Mouse (Mus musculus): ENCODE measurements at regions not wholly inside any gene's neighbourhood (a gene's known extent, or its start where the extent isn't known, plus 50 kb on each side); places are given as distances from the start of the nearest gene placed in this dataset.
"Not testable (repeated sequence)": the region's sequence is repeated elsewhere in the genome, so short reads cannot be mapped to it uniquely, and the experiment has no call there.

GRCm38 (mm10) chr1:157875006-157875405, 368.5 kb downstream of the Sec16b start:
- no peak for ATAC-seq (ENCODE audit: insufficient read depth, low FRiP score)
- 74% methylated on average over 2 of the region's 2 CpGs for WGBS
- H3K27me3 ChIP-seq (ENCODE audit: control insufficient read depth, insufficient read depth, low read length): no peaks in the 10 kb centered on the region
- no peak overlapping the region for H3K4me2 ChIP-seq (ENCODE audit: low read depth, low read length)
- no peak overlapping the region for H3K4me3 ChIP-seq (replicated peaks; ENCODE audit: low read length)
- H3K9ac ChIP-seq (ENCODE audit: low read length): no peak overlapping the region
- no peak overlapping the region for H3K27ac ChIP-seq (ENCODE audit: low read length)
- no peaks in the 10 kb centered on the region for H3K36me3 ChIP-seq (ENCODE audit: control insufficient read depth, insufficient read depth, low read length)
- no peaks in the 10 kb centered on the region for H3K4me1 ChIP-seq (ENCODE audit: control insufficient read depth, insufficient read depth, low read length)
- no peaks in the 10 kb centered on the region for H3K9me3 ChIP-seq (replicated peaks; ENCODE audit: control insufficient read depth, low read length)

GRCm38 (mm10) chr1:157877117-157877516, 370.6 kb downstream of the Sec16b start:
- H3K36me3 ChIP-seq (ENCODE audit: control insufficient read depth, insufficient read depth, low read length); ATAC-seq (ENCODE audit: insufficient read depth, low FRiP score); H3K4me2 ChIP-seq (ENCODE audit: low read depth, low read length); H3K4me1 ChIP-seq (ENCODE audit: control insufficient read depth, insufficient read depth, low read length); H3K27ac ChIP-seq (ENCODE audit: low read length); H3K9me3 ChIP-seq (replicated peaks; ENCODE audit: control insufficient read depth, low read length); H3K4me3 ChIP-seq (replicated peaks; ENCODE audit: low read length); H3K9ac ChIP-seq (ENCODE audit: low read length); H3K27me3 ChIP-seq (ENCODE audit: control insufficient read depth, insufficient read depth, low read length): not testable (repeated sequence)
- 99% methylated on average over 2 of the region's 4 CpGs for WGBS

GRCm38 (mm10) chr1:157887146-157887545, 380.6 kb downstream of the Sec16b start:
- Histone ChIP-seq H3K9me3 (replicated peaks; ENCODE audit: control insufficient read depth, low read length) (no peaks in the 10 kb centered on the region), H3K27me3 (ENCODE audit: control insufficient read depth, insufficient read depth, low read length) (no peaks in the 10 kb centered on the region), H3K27ac (ENCODE audit: low read length) (no peak overlapping the region), H3K4me3 (replicated peaks; ENCODE audit: low read length) (no peak overlapping the region), H3K4me1 (ENCODE audit: control insufficient read depth, insufficient read depth, low read length) (no peaks in the 10 kb centered on the region), H3K4me2 (ENCODE audit: low read depth, low read length) (no peak overlapping the region), H3K36me3 (ENCODE audit: control insufficient read depth, insufficient read depth, low read length) (no peaks in the 10 kb centered on the region), H3K9ac (ENCODE audit: low read length) (no peak overlapping the region)
- ATAC-seq (ENCODE audit: insufficient read depth, low FRiP score): no peak
- 24% methylated on average over 1 of the region's 1 CpGs for WGBS

GRCm38 (mm10) chr1:157888573-157888972, 382.0 kb downstream of the Sec16b start:
- no peak overlapping the region for H3K4me2 ChIP-seq (ENCODE audit: low read depth, low read length)
- H3K9ac ChIP-seq (ENCODE audit: low read length): no peak overlapping the region
- ATAC-seq (ENCODE audit: insufficient read depth, low FRiP score): no peak
- no peak overlapping the region for H3K4me3 ChIP-seq (replicated peaks; ENCODE audit: low read length)
- no peaks in the 10 kb centered on the region for H3K4me1 ChIP-seq (ENCODE audit: control insufficient read depth, insufficient read depth, low read length)
- H3K27ac ChIP-seq (ENCODE audit: low read length): no peak overlapping the region
- no peaks in the 10 kb centered on the region for H3K36me3 ChIP-seq (ENCODE audit: control insufficient read depth, insufficient read depth, low read length)
- 83% methylated on average over 7 of the region's 7 CpGs for WGBS
- no peaks in the 10 kb centered on the region for H3K27me3 ChIP-seq (ENCODE audit: control insufficient read depth, insufficient read depth, low read length)
- no peaks in the 10 kb centered on the region for H3K9me3 ChIP-seq (replicated peaks; ENCODE audit: control insufficient read depth, low read length)

- H3K4me3 ChIP-seq (replicated peaks; ENCODE audit: low read length): no peak overlapping the region
- H3K9ac ChIP-seq (ENCODE audit: low read length): no peak overlapping the region
- WGBS: 83% methylated on average over 2 of the region's 2 CpGs
- H3K27ac ChIP-seq (ENCODE audit: low read length): no peak overlapping the region
- H3K27me3 ChIP-seq (ENCODE audit: control insufficient read depth, insufficient read depth, low read length): no peaks in the 10 kb centered on the region
- ATAC-seq (ENCODE audit: insufficient read depth, low FRiP score): no peak
- no peaks in the 10 kb centered on the region for H3K4me1 ChIP-seq (ENCODE audit: control insufficient read depth, insufficient read depth, low read length)
- H3K36me3 ChIP-seq (ENCODE audit: control insufficient read depth, insufficient read depth, low read length): no peaks in the 10 kb centered on the region
- no peak overlapping the region for H3K4me2 ChIP-seq (ENCODE audit: low read depth, low read length)
- H3K9me3 ChIP-seq (replicated peaks; ENCODE audit: control insufficient read depth, low read length): no peaks in the 10 kb centered on the region
Observed at GRCm38 (mm10) chr1:157906168-157906567, 399.6 kb downstream of the Sec16b start.

- H3K4me2 ChIP-seq (ENCODE audit: low read depth, low read length): no peak overlapping the region
- no peaks in the 10 kb centered on the region for H3K27me3 ChIP-seq (ENCODE audit: control insufficient read depth, insufficient read depth, low read length)
- H3K9ac ChIP-seq (ENCODE audit: low read length): no peak overlapping the region
- H3K36me3 ChIP-seq (ENCODE audit: control insufficient read depth, insufficient read depth, low read length): no peaks in the 10 kb centered on the region
- WGBS: 65% methylated on average over 1 of the region's 1 CpGs
- no peak overlapping the region for H3K4me3 ChIP-seq (replicated peaks; ENCODE audit: low read length)
- H3K9me3 ChIP-seq (replicated peaks; ENCODE audit: control insufficient read depth, low read length): no peaks in the 10 kb centered on the region
- H3K27ac ChIP-seq (ENCODE audit: low read length): no peak overlapping the region
- ATAC-seq (ENCODE audit: insufficient read depth, low FRiP score): no peak
- no peaks in the 10 kb centered on the region for H3K4me1 ChIP-seq (ENCODE audit: control insufficient read depth, insufficient read depth, low read length)
Observed at GRCm38 (mm10) chr1:157937800-157938348, 418.3 kb downstream of the Brinp2 start.

GRCm38 (mm10) chr1:157939516-157939915, 416.6 kb downstream of the Brinp2 start:
- Histone ChIP-seq H3K9ac (ENCODE audit: low read length) (no peak overlapping the region), H3K36me3 (ENCODE audit: control insufficient read depth, insufficient read depth, low read length) (no peaks in the 10 kb centered on the region), H3K4me3 (replicated peaks; ENCODE audit: low read length) (no peak overlapping the region), H3K27ac (ENCODE audit: low read length) (no peak overlapping the region), H3K4me2 (ENCODE audit: low read depth, low read length) (no peak overlapping the region), H3K4me1 (ENCODE audit: control insufficient read depth, insufficient read depth, low read length) (no peaks in the 10 kb centered on the region), H3K9me3 (replicated peaks; ENCODE audit: control insufficient read depth, low read length) (no peaks in the 10 kb centered on the region), H3K27me3 (ENCODE audit: control insufficient read depth, insufficient read depth, low read length) (no peaks in the 10 kb centered on the region)
- no peak for ATAC-seq (ENCODE audit: insufficient read depth, low FRiP score)
- WGBS: 79% methylated on average over 1 of the region's 1 CpGs

GRCm38 (mm10) chr1:157940331-157940758, 415.8 kb downstream of the Brinp2 start:
- H3K27me3 ChIP-seq (ENCODE audit: control insufficient read depth, insufficient read depth, low read length): no peaks in the 10 kb centered on the region
- no peak for ATAC-seq (ENCODE audit: insufficient read depth, low FRiP score)
- no peak overlapping the region for H3K4me3 ChIP-seq (replicated peaks; ENCODE audit: low read length)
- H3K9ac ChIP-seq (ENCODE audit: low read length): no peak overlapping the region
- no peak overlapping the region for H3K27ac ChIP-seq (ENCODE audit: low read length)
- H3K36me3 ChIP-seq (ENCODE audit: control insufficient read depth, insufficient read depth, low read length): no peaks in the 10 kb centered on the region
- WGBS: 43% methylated on average over 3 of the region's 3 CpGs
- no peaks in the 10 kb centered on the region for H3K4me1 ChIP-seq (ENCODE audit: control insufficient read depth, insufficient read depth, low read length)
- no peaks in the 10 kb centered on the region for H3K9me3 ChIP-seq (replicated peaks; ENCODE audit: control insufficient read depth, low read length)
- no peak overlapping the region for H3K4me2 ChIP-seq (ENCODE audit: low read depth, low read length)

- ATAC-seq (ENCODE audit: insufficient read depth, low FRiP score): no peak
- 52% methylated on average over 4 of the region's 4 CpGs for WGBS
Observed at GRCm38 (mm10) chr1:157957506-157957905, 398.6 kb downstream of the Brinp2 start.

GRCm38 (mm10) chr1:157964461-157964860, 391.7 kb downstream of the Brinp2 start:
- H3K9ac ChIP-seq (ENCODE audit: low read length): no peak overlapping the region
- ATAC-seq (ENCODE audit: insufficient read depth, low FRiP score): no peak
- H3K4me2 ChIP-seq (ENCODE audit: low read depth, low read length): no peak overlapping the region
- no peak overlapping the region for H3K4me3 ChIP-seq (replicated peaks; ENCODE audit: low read length)
- no peaks in the 10 kb centered on the region for H3K36me3 ChIP-seq (ENCODE audit: control insufficient read depth, insufficient read depth, low read length)
- H3K4me1 ChIP-seq (ENCODE audit: control insufficient read depth, insufficient read depth, low read length): no peaks in the 10 kb centered on the region
- H3K27ac ChIP-seq (ENCODE audit: low read length): no peak overlapping the region
- 74% methylated on average over 3 of the region's 3 CpGs for WGBS
- no peaks in the 10 kb centered on the region for H3K27me3 ChIP-seq (ENCODE audit: control insufficient read depth, insufficient read depth, low read length)
- H3K9me3 ChIP-seq (replicated peaks; ENCODE audit: control insufficient read depth, low read length): no peaks in the 10 kb centered on the region

More at GRCm38 (mm10) chr1:157957506-157957905, 398.6 kb downstream of the Brinp2 start:
- Histone ChIP-seq H3K27ac (ENCODE audit: low read length) (no peak overlapping the region), H3K9me3 (replicated peaks; ENCODE audit: control insufficient read depth, low read length) (no peaks in the 10 kb centered on the region), H3K36me3 (ENCODE audit: control insufficient read depth, insufficient read depth, low read length) (no peaks in the 10 kb centered on the region), H3K27me3 (ENCODE audit: control insufficient read depth, insufficient read depth, low read length) (no peaks in the 10 kb centered on the region), H3K4me3 (replicated peaks; ENCODE audit: low read length) (no peak overlapping the region), H3K4me1 (ENCODE audit: control insufficient read depth, insufficient read depth, low read length) (no peaks in the 10 kb centered on the region), H3K4me2 (ENCODE audit: low read depth, low read length) (no peak overlapping the region), H3K9ac (ENCODE audit: low read length) (no peak overlapping the region)

Data from stomach, embryonic 16.5 days (tissue).